Mouse (Mus musculus): ENCODE results near the gene Scnn1b. TPM values are rescaled to one million over a fixed set of nuclear protein-coding genes. Genes with fewer than 3 reads are reported as not detected.

Gene Scnn1b
- total RNA-seq, 2 experiments from 2014 or later, result not detected

- DNase-seq (ENCODE audit: low spot score in 2 of 2), result no peak
- intact Hi-C loops (cut with DNase I), result no loop called here
Measured at GRCm38 (mm10) chr7:121954891-121955669, 90.2 kb downstream of the Scnn1b start.

GRCm38 (mm10) chr7:121955802-121956201 is 91.0 kb downstream of the Scnn1b start:
- DNase-seq (ENCODE audit: low spot score in 2 of 2), result no peak
- intact Hi-C loops (cut with DNase I), result no loop called here

DNA sequence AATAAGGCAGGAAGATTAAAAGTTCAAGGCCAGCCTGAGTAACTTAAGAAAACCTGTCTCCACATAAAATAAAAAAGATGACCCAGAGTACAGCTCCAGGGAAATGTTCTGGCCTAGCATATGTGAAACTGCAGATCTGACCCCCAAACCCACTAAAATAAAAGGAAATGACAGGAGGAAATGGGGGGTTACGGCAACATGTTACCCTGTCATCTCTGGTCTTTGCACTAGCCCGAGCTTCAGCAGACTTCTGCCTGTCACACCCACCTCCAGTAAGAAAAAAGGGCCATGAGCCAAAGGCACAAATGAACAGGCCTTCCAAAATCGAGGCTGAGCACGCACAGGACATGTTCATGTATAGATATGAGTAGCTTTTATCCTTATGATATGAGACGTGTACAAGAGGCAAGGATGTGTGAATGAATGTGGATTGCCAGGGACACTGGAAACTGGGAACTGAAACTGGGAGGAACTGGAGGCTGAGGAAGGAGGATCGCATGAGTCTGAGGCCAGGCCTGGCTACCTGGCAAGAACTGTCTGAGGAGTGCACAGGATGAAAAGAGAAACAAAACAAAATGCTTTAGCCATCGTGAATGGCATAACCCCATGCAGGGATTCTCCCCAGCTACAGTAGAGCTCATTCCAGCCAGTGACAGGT is 97.2 kb downstream of the Scnn1b start:
- intact Hi-C loops (cut with DNase I), result loop anchor here (5.0 kb wide), 1 partner anchor 475 kb away; no protein-coding TSS in a partner anchor
- no peak for DNase-seq (ENCODE audit: low spot score in 2 of 2)

GRCm38 (mm10) chr7:121962571-121962959 is 97.7 kb downstream of the Scnn1b start:
- intact Hi-C loops (cut with DNase I), result loop anchor here (5.0 kb wide), 1 partner anchor 475 kb away; no protein-coding TSS in a partner anchor
- no peak for DNase-seq (ENCODE audit: low spot score in 2 of 2)

DNA sequence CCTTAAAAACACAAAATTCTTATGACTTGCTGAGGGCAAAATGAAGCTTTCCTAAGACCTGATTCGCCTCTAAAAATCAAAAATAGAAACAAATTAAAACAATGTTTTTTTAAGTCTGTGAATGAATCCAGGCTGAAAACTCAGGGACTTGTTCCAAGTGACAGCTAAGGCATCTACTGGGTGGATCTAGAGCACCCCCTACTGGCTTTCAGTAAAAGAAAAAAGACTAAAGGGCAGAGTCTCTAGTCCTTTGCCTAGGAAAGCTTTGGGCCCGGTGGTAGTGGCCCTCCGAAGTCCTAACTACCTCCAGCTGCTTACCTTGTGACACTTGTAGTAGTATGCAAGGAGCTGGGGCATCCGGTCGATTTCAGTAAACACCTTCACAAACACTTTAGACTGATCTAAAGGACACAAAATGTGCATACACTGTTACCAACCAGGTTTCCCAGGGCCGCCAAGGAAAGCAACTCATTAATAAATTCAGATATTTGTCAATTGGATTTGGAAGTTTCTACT is 99.1 kb downstream of the Scnn1b start:
- intact Hi-C loops (cut with DNase I), result loop anchor here (1.0 to 5.0 kb wide), 2 partner anchors 230 to 477 kb away; partner anchors contain the start of gene Scnn1g
- peak; percentile 58 to 79 for DNase-seq (ENCODE audit: low spot score in 2 of 2)

GRCm38 (mm10) chr7:121966169-121966568 is 101.3 kb downstream of the Scnn1b start:
- intact Hi-C loops (cut with DNase I), result no loop called here
- DNase-seq (ENCODE audit: low spot score in 2 of 2), result no peak

Other genes with a start within 250 kb of the Scnn1b start
- gene Usp31, start 157.8 kb upstream of the Scnn1b start, total RNA-seq (2021), result 10 to 100 TPM; 76.3 to 78.6 TPM
- not detected for gene Scnn1g, start 130.6 kb upstream of the Scnn1b start, total RNA-seq (2021)
- gene Cog7, start 116.7 kb downstream of the Scnn1b start, total RNA-seq (2021), result 10 to 100 TPM; 39.4 to 40.9 TPM
- 10 to 100 TPM; 27.7 to 33.5 TPM for gene Gga2, start 156.2 kb downstream of the Scnn1b start, total RNA-seq (2021)
- 10 to 100 TPM; 66.1 to 67.8 TPM for gene Ubfd1, start 202.1 kb downstream of the Scnn1b start, total RNA-seq (2021)
- gene Ears2, start 202.2 kb downstream of the Scnn1b start, total RNA-seq (2021), result 1 to 10 TPM; 8.3 to 9.0 TPM
- gene Ndufab1, start 236.8 kb downstream of the Scnn1b start, total RNA-seq (2021), result 100 to 1,000 TPM; 258 to 307 TPM